Mouse (Mus musculus) kidney, adult 2 months (tissue): ENCODE results near the gene 1110051M20Rik.

Source experiments
- CTCF ChIP-seq: fragments of 200-500 bp; conservative IDR thresholded peaks from 2 replicates; pipeline ENCODE4 v1.5.1; 2011; ENCODE audit warnings: low read depth, mild to moderate bottlenecking, control low read depth, low read length, moderate library complexity, mixed read lengths; ENCODE audit not compliant: insufficient read depth, insufficient read length
- POLR2A ChIP-seq: fragments of 200-500 bp; IDR thresholded peaks from one replicate; pipeline ENCODE4 v1.6.1; 2011; ENCODE audit warnings: low read depth, low read length, control low read depth

DNA sequence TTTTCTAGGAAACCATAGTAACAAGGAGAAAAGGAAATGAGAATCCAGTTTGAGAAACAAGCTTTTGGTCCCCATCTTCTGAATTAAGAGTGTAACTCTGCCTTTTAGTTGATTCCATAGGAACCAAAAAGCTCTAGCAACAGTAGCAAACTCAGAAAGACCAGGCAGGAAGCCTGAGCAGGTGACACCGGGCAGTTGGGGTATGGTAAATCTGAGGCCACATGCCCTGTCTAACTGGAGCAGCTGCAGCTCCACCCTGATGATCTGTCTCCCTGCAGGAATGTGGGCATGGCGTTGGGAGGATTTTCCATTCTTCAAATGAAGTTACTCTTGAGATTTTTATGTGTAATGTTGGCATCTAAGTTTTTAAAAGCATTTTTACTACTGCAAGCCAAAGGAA is 74.2 kb downstream of the 1110051M20Rik start:
- TF ChIP-seq CTCF (no peak), POLR2A (no peak)
